Mouse (Mus musculus) stomach, embryonic 14.5 days (tissue): ENCODE results near the gene Dner. TPM values are rescaled to one million over a fixed set of nuclear protein-coding genes. Genes with fewer than 3 reads are reported as not detected.

Experiments
- ATAC-seq: fragments of 200-750 bp; cut with Nextera tagmentation; 2 replicates; pipeline ENCODE4 v1.8.0; 2017; ENCODE audit warnings: low read depth, moderate TSS enrichment; ENCODE audit not compliant: insufficient number of reproducible peaks, insufficient read depth, low FRiP score
- H3K27ac ChIP-seq: fragments of 300-500 bp; sonication (generic); 2 replicates; pipeline ENCODE4 v1.5.1; 2014; ENCODE audit warnings: mild to moderate bottlenecking, low read length, moderate library complexity, mixed read lengths
- H3K27me3 ChIP-seq: fragments of 300-500 bp; sonication (generic); 2 replicates; pipeline ENCODE4 v1.6.1; 2014; ENCODE audit warnings: low read length, control low read depth, mixed read lengths; ENCODE audit not compliant: control insufficient read depth, insufficient read depth
- H3K36me3 ChIP-seq: fragments of 300-500 bp; sonication (generic); 2 replicates; pipeline ENCODE4 v1.6.1; 2014; ENCODE audit warnings: mild to moderate bottlenecking, control low read depth, low read length, moderate library complexity, mixed read lengths; ENCODE audit not compliant: control insufficient read depth, insufficient read depth
- H3K4me1 ChIP-seq: fragments of 300-500 bp; sonication (generic); 2 replicates; pipeline ENCODE4 v1.6.1; 2014; ENCODE audit warnings: low read length, control low read depth, mixed read lengths; ENCODE audit not compliant: control insufficient read depth, insufficient read depth
- H3K4me2 ChIP-seq: fragments of 300-500 bp; sonication (generic); replicated peaks from 2 replicates; pipeline ENCODE4 v1.6.1; 2014; ENCODE audit warnings: low read depth, low read length, control low read depth
- H3K4me3 ChIP-seq: fragments of 300-500 bp; sonication (generic); 2 replicates; pipeline ENCODE4 v1.5.1; 2014; ENCODE audit warnings: low read depth, low read length, control low read depth
- H3K9ac ChIP-seq: fragments of 300-500 bp; sonication (generic); replicated peaks from 2 replicates; pipeline ENCODE4 v1.6.1; 2014; ENCODE audit warnings: low read depth, mild to moderate bottlenecking, control low read depth, low read length, moderate library complexity, mixed read lengths
- H3K9me3 ChIP-seq: fragments of 300-500 bp; sonication (generic); 2 replicates; pipeline ENCODE4 v1.6.1; 2016; ENCODE audit warnings: low read depth, low read length, control low read depth; ENCODE audit not compliant: control insufficient read depth
- WGBS: fragments of 180-500 bp; shearing (Covaris S2); extraction: QIAGEN DNeasy Blood & Tissue Kit; methylation state at CpG from one replicate; pipeline ENCODE4 v1.1.7; 2014; 5-methylcytosine and 5-hydroxymethylcytosine counted together
- polyA plus RNA-seq: library from polyadenylated mRNA; unstranded; fragments of >200 nt; fragmentation: Nextera tagmentation; extraction: Ambion mirVana; gene quantifications from 2 replicates; pipeline ENCODE4 v1.2.1, GENCODE M21; 2014

Dner gene
- 3.3 and 3.6 TPM in 2 replicates for polyA plus RNA-seq

DNA sequence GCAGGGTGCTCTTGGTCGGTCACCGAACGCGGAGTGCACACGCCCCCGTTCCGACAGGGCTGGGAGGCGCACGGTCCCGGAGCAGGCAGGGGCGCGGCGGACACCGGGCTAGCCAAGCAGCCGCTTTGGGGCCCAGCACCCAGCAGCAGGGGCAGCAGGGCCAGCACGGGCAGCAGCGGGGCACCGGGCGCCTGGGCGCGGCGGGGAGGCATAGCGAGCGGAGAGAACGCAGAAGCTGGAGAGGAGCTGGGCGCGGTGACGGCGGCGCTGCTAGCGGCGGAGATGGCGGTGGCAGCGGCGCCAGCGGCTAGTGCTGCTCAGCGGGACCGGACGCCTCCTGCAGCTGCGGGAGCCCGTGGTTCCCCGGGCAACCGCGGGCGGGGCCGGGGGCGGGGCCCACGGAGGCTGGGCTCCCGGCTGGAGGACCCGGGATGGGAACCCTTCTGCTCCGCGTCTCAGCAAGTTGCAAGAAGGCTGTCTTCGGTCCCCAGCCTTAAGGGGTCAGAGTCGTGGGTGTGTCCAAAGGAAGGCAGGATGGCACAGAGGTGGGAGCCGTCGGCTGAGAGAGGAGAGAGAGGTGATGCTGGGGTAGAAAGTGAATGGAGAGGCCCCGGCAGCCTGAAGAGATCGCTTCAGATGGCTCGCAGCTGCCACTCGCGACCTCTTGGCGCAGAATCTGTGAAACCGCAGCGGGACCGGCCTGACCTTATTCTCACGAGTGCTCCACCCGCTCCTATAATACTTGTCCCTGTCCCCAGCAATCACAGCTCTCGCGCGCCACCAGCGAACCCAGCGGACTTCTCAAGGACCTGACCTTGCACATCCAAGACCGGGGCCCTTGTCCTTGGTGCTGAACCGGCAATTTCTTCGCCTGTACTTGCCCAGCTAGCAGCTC is at the start of gene Dner:
Gene Dner, minus strand, starts transcription at position 705 of the 895 bp plus-strand sequence.
- peak within 1 kb of the TSS; percentile 78 for H3K4me2 ChIP-seq
- no peak within 1 kb of the TSS for H3K9ac ChIP-seq
- 1% methylated on average over 74 of the region's 75 CpGs for WGBS
- peaks cover 7% of the 10 kb centered on the region; the same call in 1 of the 2 replicates for H3K27me3 ChIP-seq
- H3K9me3 ChIP-seq = no peaks in the 10 kb centered on the region
- H3K4me1 ChIP-seq = peaks cover 3% of the 10 kb centered on the region; the same call in 1 of the 2 replicates
- ATAC-seq = peak; percentile 74
- H3K27ac ChIP-seq = no peak within 1 kb of the TSS
- H3K4me3 ChIP-seq = peak within 1 kb of the TSS; percentile 30
- no peaks in the 10 kb centered on the region for H3K36me3 ChIP-seq

DNA sequence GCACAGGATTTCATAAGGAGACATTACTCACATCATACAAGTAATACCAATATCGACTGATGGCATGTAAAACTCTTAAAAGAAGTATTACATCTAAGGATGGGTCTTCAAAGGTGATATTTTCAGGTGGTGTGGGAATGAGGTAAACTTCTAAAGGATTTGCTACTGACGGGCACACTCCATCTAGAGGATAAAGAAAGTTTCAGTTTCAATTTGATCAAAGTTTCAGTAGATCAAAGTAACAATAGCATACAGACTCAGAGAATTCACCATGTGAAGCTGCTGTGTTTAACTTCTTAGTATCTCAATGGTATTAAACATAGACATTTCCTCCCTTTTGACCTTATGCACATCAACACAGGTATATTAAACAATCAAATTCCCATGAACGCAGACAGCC is 46.1 kb upstream of the Dner start:
- H3K27ac ChIP-seq = no peak overlapping the region
- no peaks in the 10 kb centered on the region for H3K9me3 ChIP-seq
- 92% methylated on average over 3 of the region's 3 CpGs for WGBS
- H3K9ac ChIP-seq = no peak overlapping the region
- ATAC-seq = no peak
- H3K4me3 ChIP-seq = no peak overlapping the region
- H3K27me3 ChIP-seq = no peaks in the 10 kb centered on the region
- no peaks in the 10 kb centered on the region for H3K4me1 ChIP-seq
- H3K4me2 ChIP-seq = no peak overlapping the region
- peaks cover 43% of the 10 kb centered on the region for H3K36me3 ChIP-seq

GRCm38 (mm10) chr1:84740080-84740479 is 44.1 kb upstream of the Dner start:
- Histone ChIP-seq H3K4me1 (no peaks in the 10 kb centered on the region), H3K9me3 (no peaks in the 10 kb centered on the region), H3K4me3 (no peak overlapping the region), H3K27me3 (no peaks in the 10 kb centered on the region), H3K9ac (no peak overlapping the region), H3K4me2 (no peak overlapping the region), H3K36me3 (peaks cover 51% of the 10 kb centered on the region), H3K27ac (no peak overlapping the region)
- ATAC-seq = no peak
- WGBS = 81% methylated on average over 1 of the region's 1 CpGs

DNA sequence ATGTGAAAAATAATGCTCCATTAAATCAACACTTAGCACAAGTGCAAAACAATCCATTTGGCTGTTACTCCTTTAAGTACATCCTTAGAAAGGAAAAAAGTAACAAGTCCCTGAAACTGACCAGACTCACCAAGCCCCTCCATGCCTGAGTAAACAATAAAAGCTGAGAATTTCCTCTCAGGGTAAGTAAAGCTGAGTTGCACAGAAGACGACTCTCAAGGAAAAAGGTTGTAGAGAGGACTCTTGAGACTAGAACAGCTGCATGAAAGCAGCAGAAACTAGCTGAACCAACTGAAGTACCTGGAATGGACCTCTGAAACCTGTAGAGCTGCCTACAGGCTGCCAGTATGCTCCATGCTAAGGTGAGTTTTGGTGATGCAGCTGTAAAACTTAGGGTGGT is 41.1 kb upstream of the Dner start:
- Histone ChIP-seq H3K4me1 (no peaks in the 10 kb centered on the region), H3K36me3 (peaks cover 53% of the 10 kb centered on the region)

GRCm38 (mm10) chr1:84733799-84734198 is 37.8 kb upstream of the Dner start:
- 61% methylated on average over 3 of the region's 3 CpGs for WGBS
- H3K36me3 ChIP-seq = peaks cover 54% of the 10 kb centered on the region

More for the DNA sequence above, 41.1 kb upstream of the Dner start:
- no peaks in the 10 kb centered on the region for H3K9me3 ChIP-seq
- 45% methylated on average over 1 of the region's 1 CpGs for WGBS
- no peak for ATAC-seq
- H3K4me2 ChIP-seq = no peak overlapping the region
- H3K9ac ChIP-seq = no peak overlapping the region
- H3K4me3 ChIP-seq = no peak overlapping the region
- no peak overlapping the region for H3K27ac ChIP-seq
- no peaks in the 10 kb centered on the region for H3K27me3 ChIP-seq

GRCm38 (mm10) chr1:84731763-84732162 is 35.7 kb upstream of the Dner start:
- WGBS = 91% methylated on average over 1 of the region's 1 CpGs
- Histone ChIP-seq H3K4me3 (no peak overlapping the region), H3K9ac (no peak overlapping the region), H3K36me3 (peaks cover 53% of the 10 kb centered on the region), H3K9me3 (no peaks in the 10 kb centered on the region), H3K4me2 (no peak overlapping the region), H3K27me3 (no peaks in the 10 kb centered on the region), H3K27ac (no peak overlapping the region), H3K4me1 (no peaks in the 10 kb centered on the region)
- no peak for ATAC-seq

More at GRCm38 (mm10) chr1:84733799-84734198, 37.8 kb upstream of the Dner start:
- Histone ChIP-seq H3K27ac (no peak overlapping the region), H3K27me3 (no peaks in the 10 kb centered on the region), H3K9me3 (no peaks in the 10 kb centered on the region), H3K9ac (no peak overlapping the region), H3K4me1 (no peaks in the 10 kb centered on the region), H3K4me3 (no peak overlapping the region), H3K4me2 (no peak overlapping the region)
- ATAC-seq = no peak

GRCm38 (mm10) chr1:84722841-84723240 is 26.8 kb upstream of the Dner start:
- Histone ChIP-seq H3K4me1 (no peaks in the 10 kb centered on the region), H3K9me3 (no peaks in the 10 kb centered on the region), H3K4me2 (no peak overlapping the region), H3K27me3 (no peaks in the 10 kb centered on the region), H3K36me3 (peaks cover 47% of the 10 kb centered on the region), H3K27ac (no peak overlapping the region), H3K9ac (no peak overlapping the region), H3K4me3 (no peak overlapping the region)
- ATAC-seq = no peak

- H3K4me3 ChIP-seq = no peak overlapping the region
- no peak overlapping the region for H3K4me2 ChIP-seq
- H3K27ac ChIP-seq = no peak overlapping the region
- no peaks in the 10 kb centered on the region for H3K9me3 ChIP-seq
- no peak for ATAC-seq
- H3K27me3 ChIP-seq = no peaks in the 10 kb centered on the region
- H3K36me3 ChIP-seq = peaks cover 42% of the 10 kb centered on the region
- WGBS = 96% methylated on average over 3 of the region's 3 CpGs
- H3K4me1 ChIP-seq = no peaks in the 10 kb centered on the region
- H3K9ac ChIP-seq = no peak overlapping the region
These were observed 26.4 kb upstream of the Dner start for GRCm38 (mm10) chr1:84722371-84722770.
